Mouse (Mus musculus) C2C12 (cell line): ENCODE data around the gene Hba-a2.
"Not testable (repeated sequence)": the region's sequence is repeated elsewhere in the genome, so short reads cannot be mapped to it uniquely, and the experiment has no call there.

Experiments
- CTCF ChIP-seq: IDR thresholded peaks from one replicate; pipeline ENCODE4 v1.5.1; 2011; ENCODE audit not compliant: control insufficient read depth, insufficient read depth, insufficient read length
- MAX ChIP-seq: IDR thresholded peaks from one replicate; pipeline ENCODE4 v1.6.1; 2011; ENCODE audit warnings: mild to moderate bottlenecking, control low read depth
- MYOG ChIP-seq: IDR thresholded peaks from one replicate; pipeline ENCODE4 v1.6.1; 2011; ENCODE audit not compliant: control insufficient read depth, insufficient read length; ENCODE audit errors: extremely low read depth

- TF ChIP-seq CTCF, MYOG, MAX: not testable (repeated sequence)
These were observed 3.5 kb upstream of the Hba-a2 start for GRCm38 (mm10) chr11:32292819-32293218.
